Mouse (Mus musculus) olfactory bulb, adult 2 months (tissue): Measurements from ENCODE around the gene Fcgr3. TPM values are rescaled to one million over a fixed set of nuclear protein-coding genes. Genes with fewer than 3 reads are reported as not detected.

Experiments used
- H3K27ac ChIP-seq: fragments of 200-500 bp; 2 replicates; pipeline ENCODE4 v1.5.1; 2012; ENCODE audit warnings: low read depth, low read length; ENCODE audit not compliant: insufficient read depth
- H3K4me1 ChIP-seq: fragments of 200-500 bp; 2 replicates; pipeline ENCODE4 v1.6.1; 2012; ENCODE audit warnings: low read length; ENCODE audit not compliant: control insufficient read depth, insufficient read depth
- H3K4me3 ChIP-seq: fragments of 200-500 bp; 2 replicates; pipeline ENCODE4 v1.5.1; 2012; ENCODE audit warnings: mild to moderate bottlenecking, low read depth, low read length, moderate library complexity; ENCODE audit not compliant: insufficient read depth
- CTCF ChIP-seq: fragments of 200-500 bp; IDR thresholded peaks from 2 replicates; pipeline ENCODE4 v1.5.1; 2012; ENCODE audit warnings: low read depth, mild to moderate bottlenecking, low read length, moderate library complexity; ENCODE audit not compliant: insufficient read depth
- POLR2A ChIP-seq: fragments of 200-500 bp; IDR thresholded peaks from 2 replicates; pipeline ENCODE4 v1.6.1; 2012; ENCODE audit warnings: mild to moderate bottlenecking, low read depth, low read length, moderate library complexity; ENCODE audit not compliant: insufficient read depth
- WGBS: fragments of 180-500 bp; shearing (Covaris S2); methylation state at CpG from one replicate; pipeline ENCODE4 v1.1.7; 2018; 5-methylcytosine and 5-hydroxymethylcytosine counted together
- polyA plus RNA-seq: library from polyadenylated mRNA; stranded (reverse); fragments of >200 nt; gene quantifications from 2 replicates; pipeline ENCODE4 v1.2.4, GENCODE M21; 2012; ENCODE audit warnings: low replicate concordance; ENCODE audit not compliant: missing spikeins, insufficient read depth, insufficient read length

Fcgr3 gene
- polyA plus RNA-seq, 1 experiment, result not detected

DNA sequence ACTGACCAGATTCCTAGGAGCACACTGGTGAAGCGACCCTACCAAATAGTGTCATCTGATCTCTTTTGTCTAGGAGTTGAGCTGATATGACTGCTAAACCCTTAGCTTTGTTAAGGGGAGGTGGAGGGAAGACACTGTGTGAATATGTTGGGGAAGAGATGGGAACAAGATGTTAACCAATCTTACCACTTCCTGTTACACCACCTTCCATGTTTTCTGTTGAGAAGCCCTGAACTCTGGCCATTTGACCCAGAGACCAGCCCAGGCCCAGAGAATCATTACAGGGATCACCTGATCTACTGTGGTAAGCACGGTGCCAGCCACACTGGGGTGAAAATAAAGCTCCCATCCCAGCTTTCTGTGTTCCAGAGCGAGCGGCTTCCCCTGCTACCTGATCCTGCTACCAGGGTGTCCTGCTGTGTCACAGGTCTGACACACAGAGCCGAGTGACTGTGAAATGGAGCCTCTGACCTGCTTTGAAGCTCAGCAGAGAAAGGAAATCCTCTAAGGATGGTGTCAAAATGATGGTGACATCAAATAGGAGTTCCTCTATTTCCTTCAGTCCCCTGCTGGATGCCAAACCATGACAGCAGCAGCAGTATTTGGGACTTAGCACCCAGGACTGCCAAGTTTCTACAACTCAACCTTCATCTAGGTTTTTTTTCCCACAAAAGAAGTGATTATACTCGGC is 47.1 kb downstream of the Fcgr3 start:
- no peaks in the 10 kb centered on the region for H3K4me1 ChIP-seq
- TF ChIP-seq POLR2A (no peak), CTCF (no peak)
- no peak overlapping the region for H3K27ac ChIP-seq
- H3K4me3 ChIP-seq, result no peak overlapping the region
- 64% methylated on average over 6 of the region's 6 CpGs for WGBS

DNA sequence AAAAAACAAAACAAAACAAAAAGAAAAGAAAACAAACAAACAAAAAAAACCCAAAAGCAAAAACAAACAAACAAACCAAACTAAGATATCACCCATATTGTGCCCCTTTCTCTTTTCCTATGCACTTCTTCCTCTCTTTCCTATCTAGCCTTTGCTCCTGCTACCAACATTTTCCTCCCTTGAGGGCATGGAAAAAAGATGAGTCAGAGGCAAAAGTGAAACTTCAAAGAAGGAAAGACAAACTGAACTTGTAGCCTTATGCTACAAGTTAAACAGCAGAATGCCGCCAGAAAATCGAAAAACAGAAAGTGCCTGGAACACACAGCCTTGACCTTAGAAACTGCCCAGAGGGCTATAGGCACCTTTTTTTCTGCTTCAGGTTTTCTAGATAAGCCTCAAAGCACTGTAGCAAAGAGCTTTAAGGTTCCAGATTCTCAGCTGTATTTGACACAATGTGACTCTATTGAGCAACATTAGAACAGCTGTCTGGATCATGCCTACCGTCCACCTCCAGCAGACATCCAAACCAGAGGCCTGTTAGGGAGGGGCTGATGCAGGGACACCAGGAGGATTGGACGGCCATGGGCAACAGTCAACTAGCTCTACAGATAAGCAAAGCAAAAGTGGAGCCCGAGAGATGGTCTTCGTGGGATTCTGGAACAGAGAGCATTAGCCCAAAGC is 47.9 kb downstream of the Fcgr3 start:
- 85% methylated on average over 6 of the region's 6 CpGs for WGBS
- no peak overlapping the region for H3K4me3 ChIP-seq
- no peaks in the 10 kb centered on the region for H3K4me1 ChIP-seq
- no peak overlapping the region for H3K27ac ChIP-seq
- TF ChIP-seq POLR2A (no peak), CTCF (no peak)

- 82% methylated on average over 4 of the region's 4 CpGs for WGBS
- TF ChIP-seq CTCF (no peak), POLR2A (no peak)
Observed at GRCm38 (mm10) chr1:171011733-171012132, 53.0 kb downstream of the Fcgr3 start.

DNA sequence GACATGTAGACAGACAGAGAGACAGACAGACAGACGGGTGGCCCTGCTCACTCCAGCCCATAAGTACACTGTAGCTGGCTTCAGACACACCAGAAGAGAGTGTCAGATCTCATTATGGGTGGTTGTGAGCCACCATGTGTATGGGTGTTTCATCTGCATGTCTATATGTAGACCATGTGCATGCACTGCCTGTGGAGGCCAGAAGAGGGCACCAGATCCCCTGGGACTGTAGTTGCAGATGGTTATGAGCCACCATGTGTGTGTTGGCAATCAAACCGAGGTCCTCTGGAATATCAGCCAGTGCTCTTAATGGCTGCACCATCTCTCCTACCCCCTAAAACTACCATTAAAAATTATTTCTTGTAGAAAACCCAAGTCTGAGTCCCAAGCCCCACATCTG is 57.8 kb downstream of the Fcgr3 start:
- Histone ChIP-seq H3K4me3 (no peak overlapping the region), H3K4me1 (no peaks in the 10 kb centered on the region), H3K27ac (no peak overlapping the region)
- TF ChIP-seq CTCF (no peak), POLR2A (no peak)
- 92% methylated on average over 2 of the region's 2 CpGs for WGBS

More at GRCm38 (mm10) chr1:171011733-171012132, 53.0 kb downstream of the Fcgr3 start:
- H3K27ac ChIP-seq, result no peak overlapping the region
- H3K4me3 ChIP-seq, result no peak overlapping the region
- H3K4me1 ChIP-seq, result no peaks in the 10 kb centered on the region

GRCm38 (mm10) chr1:171006335-171006734 is 58.4 kb downstream of the Fcgr3 start:
- no peak overlapping the region for H3K27ac ChIP-seq
- H3K4me3 ChIP-seq, result no peak overlapping the region
- H3K4me1 ChIP-seq, result no peaks in the 10 kb centered on the region
- 88% methylated on average over 4 of the region's 4 CpGs for WGBS
- no peak for TF ChIP-seq CTCF
- no peak for TF ChIP-seq POLR2A

- no peak overlapping the region for H3K27ac ChIP-seq
- TF ChIP-seq CTCF, result no peak
- TF ChIP-seq POLR2A, result no peak
- H3K4me3 ChIP-seq, result no peak overlapping the region
- no peaks in the 10 kb centered on the region for H3K4me1 ChIP-seq
Observed at GRCm38 (mm10) chr1:171005586-171005985, 59.1 kb downstream of the Fcgr3 start.

DNA sequence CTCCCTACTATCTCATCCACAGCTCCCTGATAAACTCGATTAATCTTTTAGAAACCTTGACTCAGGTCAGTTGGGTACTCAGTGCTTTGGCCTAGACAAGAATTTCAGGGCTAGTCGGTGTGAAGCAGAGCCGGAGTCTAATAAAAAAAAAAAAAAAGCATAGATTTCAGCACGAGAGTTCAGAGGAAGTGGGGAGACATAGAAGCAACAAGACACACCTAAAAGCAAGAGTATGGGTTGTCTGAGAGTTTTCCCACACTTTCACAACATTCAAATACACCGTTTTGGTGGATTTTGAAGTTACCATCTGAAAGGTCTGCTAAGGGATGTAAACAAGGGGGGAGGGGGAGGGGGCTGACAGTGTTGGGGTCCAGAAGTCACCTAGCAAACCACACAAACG is 59.7 kb downstream of the Fcgr3 start:
- TF ChIP-seq POLR2A, result no peak
- TF ChIP-seq CTCF, result no peak
- H3K27ac ChIP-seq, result no peak overlapping the region
- H3K4me1 ChIP-seq, result no peaks in the 10 kb centered on the region
- no peak overlapping the region for H3K4me3 ChIP-seq
- WGBS, result 79% methylated on average over 6 of the region's 6 CpGs

Other genes starting within 250 kb of the Fcgr3 start
- gene Atf6, start 197.2 kb downstream of the Fcgr3 start, polyA plus RNA-seq, result not detected in 2 replicates
- not detected in 2 replicates for gene Gm26620, start 179.9 kb downstream of the Fcgr3 start, polyA plus RNA-seq
- not detected in 2 replicates for gene Dusp12, start 179.4 kb downstream of the Fcgr3 start, polyA plus RNA-seq
- gene Fcrlb, start 152.0 kb downstream of the Fcgr3 start, polyA plus RNA-seq, result not detected in 2 replicates
- gene Fcrla, start 137.4 kb downstream of the Fcgr3 start, polyA plus RNA-seq, result not detected in 2 replicates
- not detected in 2 replicates for gene Fcgr2b, start 88.4 kb downstream of the Fcgr3 start, polyA plus RNA-seq
- not detected in 2 replicates for gene Fcgr4, start 46.0 kb downstream of the Fcgr3 start, polyA plus RNA-seq
- gene Cfap126, start 49.0 kb upstream of the Fcgr3 start, polyA plus RNA-seq, result not detected in 2 replicates
- gene Sdhc, start 85.7 kb upstream of the Fcgr3 start, polyA plus RNA-seq, result not detected in 2 replicates
- gene Mpz, start 85.8 kb upstream of the Fcgr3 start, polyA plus RNA-seq, result not detected in 2 replicates
- 326 and 491 TPM in 2 replicates for gene Pcp4l1, start 131.3 kb upstream of the Fcgr3 start, polyA plus RNA-seq
- not detected in 2 replicates for gene Nr1i3, start 149.0 kb upstream of the Fcgr3 start, polyA plus RNA-seq
- not detected in 2 replicates for gene Tomm40l, start 157.6 kb upstream of the Fcgr3 start, polyA plus RNA-seq
- not detected in 2 replicates for gene Apoa2, start 160.1 kb upstream of the Fcgr3 start, polyA plus RNA-seq
- not detected in 2 replicates for gene Fcer1g, start 169.4 kb upstream of the Fcgr3 start, polyA plus RNA-seq
- not detected in 2 replicates for gene Adamts4, start 185.5 kb upstream of the Fcgr3 start, polyA plus RNA-seq
- 704 TPM in 1 of 2 replicates, not detected in the other for gene Ndufs2, start 186.5 kb upstream of the Fcgr3 start, polyA plus RNA-seq
- gene B4galt3, start 205.4 kb upstream of the Fcgr3 start, polyA plus RNA-seq, result not detected in 2 replicates
- not detected in 2 replicates for gene Ppox, start 216.3 kb upstream of the Fcgr3 start, polyA plus RNA-seq
- not detected in 2 replicates for gene Usp21, start 223.1 kb upstream of the Fcgr3 start, polyA plus RNA-seq
- not detected in 2 replicates for gene Ufc1, start 230.1 kb upstream of the Fcgr3 start, polyA plus RNA-seq